Mouse (Mus musculus) intestine, embryonic 15.5 days (tissue): ENCODE measurements around the gene Fosl1. TPM values are rescaled to one million over a fixed set of nuclear protein-coding genes. Genes with fewer than 3 reads are reported as not detected.

ENCODE experiments used
- ATAC-seq: fragments of 200-750 bp; cut with Nextera tagmentation; 2 replicates; pipeline ENCODE4 v1.8.0; 2017; ENCODE audit warnings: moderate TSS enrichment, moderate library complexity
- H3K27ac ChIP-seq: fragments of 300-500 bp; sonication (generic); 2 replicates; pipeline ENCODE4 v1.5.1; 2015; ENCODE audit warnings: mild to moderate bottlenecking, inconsistent platforms
- H3K27me3 ChIP-seq: fragments of 300-500 bp; sonication (generic); replicated peaks from 2 replicates; pipeline ENCODE4 v1.6.1; 2015; ENCODE audit warnings: inconsistent platforms
- H3K36me3 ChIP-seq: fragments of 300-500 bp; sonication (generic); 2 replicates; pipeline ENCODE4 v1.6.1; 2015; ENCODE audit warnings: inconsistent platforms
- H3K4me1 ChIP-seq: fragments of 300-500 bp; sonication (generic); replicated peaks from 2 replicates; pipeline ENCODE4 v1.6.1; 2015; ENCODE audit warnings: inconsistent platforms
- H3K4me2 ChIP-seq: fragments of 300-500 bp; sonication (generic); replicated peaks from 2 replicates; pipeline ENCODE4 v1.6.1; 2015; ENCODE audit warnings: mild to moderate bottlenecking, inconsistent platforms
- H3K4me3 ChIP-seq: fragments of 300-500 bp; sonication (generic); replicated peaks from 2 replicates; pipeline ENCODE4 v1.5.1; 2015; ENCODE audit warnings: inconsistent platforms
- H3K9ac ChIP-seq: fragments of 300-500 bp; sonication (generic); 2 replicates; pipeline ENCODE4 v1.6.1; 2015; ENCODE audit warnings: inconsistent platforms
- H3K9me3 ChIP-seq: fragments of 300-500 bp; sonication (generic); 2 replicates; pipeline ENCODE4 v1.6.1; 2016; ENCODE audit warnings: inconsistent platforms
- WGBS: fragments of 180-500 bp; shearing (Covaris S2); methylation state at CpG from one replicate; pipeline ENCODE4 v1.1.7; 2015; 5-methylcytosine and 5-hydroxymethylcytosine counted together
- polyA plus RNA-seq: library from polyadenylated mRNA; unstranded; fragments of >200 nt; fragmentation: Nextera tagmentation; extraction: Ambion mirVana; gene quantifications from 2 replicates; pipeline ENCODE4 v1.2.1, GENCODE M21; 2015

The Fosl1 gene
- polyA plus RNA-seq, 1 experiment from 2014 or later, result not detected

GRCm38 (mm10) chr19:5448354-5449150 is 1.2 kb downstream of the Fosl1 start:
- H3K4me2 ChIP-seq, result peak overlapping the region; percentile 97
- no peak for ATAC-seq
- no peak overlapping the region for H3K27ac ChIP-seq
- peak overlapping the region; percentile 44; the same call in 1 of the 2 replicates for H3K9ac ChIP-seq
- peak overlapping the region; percentile 54 for H3K4me3 ChIP-seq
- peaks cover 12% of the 10 kb centered on the region for H3K4me1 ChIP-seq
- H3K27me3 ChIP-seq, result peaks cover 45% of the 10 kb centered on the region
- WGBS, result 5% methylated on average over 36 of the region's 36 CpGs
- H3K9me3 ChIP-seq, result no peaks in the 10 kb centered on the region
- no peaks in the 10 kb centered on the region for H3K36me3 ChIP-seq

GRCm38 (mm10) chr19:5449673-5450072 is 2.3 kb downstream of the Fosl1 start:
- Histone ChIP-seq H3K9me3 (no peaks in the 10 kb centered on the region), H3K9ac (no peak overlapping the region), H3K4me2 (no peak overlapping the region), H3K36me3 (no peaks in the 10 kb centered on the region), H3K4me3 (no peak overlapping the region), H3K4me1 (peaks cover 15% of the 10 kb centered on the region), H3K27ac (no peak overlapping the region), H3K27me3 (peaks cover 41% of the 10 kb centered on the region)
- WGBS, result 79% methylated on average over 3 of the region's 3 CpGs
- ATAC-seq, result no peak

DNA sequence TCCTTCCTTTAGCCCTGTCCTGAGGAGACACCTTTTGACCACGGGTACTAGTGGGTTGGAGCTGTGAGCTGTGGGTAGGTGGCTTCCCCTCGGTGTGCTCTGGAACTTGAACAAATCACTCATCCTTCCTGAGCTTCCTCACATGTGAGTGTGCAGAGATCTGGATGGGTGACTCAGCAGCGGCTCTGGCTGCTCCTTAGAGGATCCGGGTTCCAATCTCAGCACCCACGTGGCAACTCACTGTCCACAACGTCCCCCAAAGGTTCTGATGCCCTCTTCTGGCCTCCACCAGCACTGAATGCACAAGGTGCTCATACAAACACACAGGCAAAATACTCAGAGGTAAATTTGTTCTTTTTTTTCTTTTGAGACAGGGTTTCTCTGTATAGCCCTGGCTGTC is 4.4 kb downstream of the Fosl1 start:
- ATAC-seq, result no peak
- H3K9ac ChIP-seq, result no peak overlapping the region
- H3K4me2 ChIP-seq, result no peak overlapping the region
- H3K9me3 ChIP-seq, result no peaks in the 10 kb centered on the region
- H3K4me1 ChIP-seq, result peaks cover 33% of the 10 kb centered on the region
- no peaks in the 10 kb centered on the region for H3K36me3 ChIP-seq
- WGBS, result 77% methylated on average over 6 of the region's 6 CpGs
- no peak overlapping the region for H3K27ac ChIP-seq
- H3K27me3 ChIP-seq, result peaks cover 34% of the 10 kb centered on the region
- H3K4me3 ChIP-seq, result no peak overlapping the region

DNA sequence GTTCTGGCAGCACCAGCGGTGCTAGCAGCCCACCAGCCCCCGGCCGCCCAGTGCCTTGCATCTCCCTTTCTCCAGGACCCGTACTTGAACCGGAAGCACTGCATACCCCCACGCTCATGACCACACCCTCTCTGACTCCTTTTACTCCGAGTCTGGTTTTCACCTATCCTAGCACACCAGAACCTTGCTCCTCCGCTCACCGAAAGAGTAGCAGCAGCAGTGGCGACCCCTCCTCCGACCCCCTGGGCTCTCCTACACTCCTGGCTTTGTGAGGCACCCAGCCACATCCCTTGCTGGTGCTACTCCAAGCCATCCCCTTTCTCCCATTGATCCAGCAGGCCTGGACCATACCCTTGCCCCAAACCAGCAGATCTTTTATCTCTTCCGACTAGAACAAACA is 7.7 kb downstream of the Fosl1 start:
- H3K4me1 ChIP-seq, result peaks cover 27% of the 10 kb centered on the region; the same call in 1 of the 2 replicates
- peak overlapping the region; percentile 98 for H3K4me2 ChIP-seq
- H3K9ac ChIP-seq, result 0 out of 2 replicates have a peak overlapping the region, but pooled peaks have one; percentile 90
- H3K36me3 ChIP-seq, result no peaks in the 10 kb centered on the region
- no peak overlapping the region for H3K27ac ChIP-seq
- WGBS, result 76% methylated on average over 12 of the region's 12 CpGs
- H3K4me3 ChIP-seq, result peak overlapping the region; percentile 88
- ATAC-seq, result no peak
- H3K9me3 ChIP-seq, result no peaks in the 10 kb centered on the region
- H3K27me3 ChIP-seq, result peaks cover 5% of the 10 kb centered on the region

GRCm38 (mm10) chr19:5455568-5455967 is 8.2 kb downstream of the Fosl1 start:
- Histone ChIP-seq H3K9ac (peak overlapping the region; percentile 90; the same call in 1 of the 2 replicates), H3K9me3 (no peaks in the 10 kb centered on the region), H3K4me2 (peak overlapping the region; percentile 98), H3K4me3 (peak overlapping the region; percentile 88), H3K27ac (no peak overlapping the region), H3K4me1 (peaks cover 27% of the 10 kb centered on the region; the same call in 1 of the 2 replicates), H3K36me3 (no peaks in the 10 kb centered on the region), H3K27me3 (0 out of 2 replicates have a peak, but pooled peaks cover 2% of the 10 kb centered on the region)
- 62% methylated on average over 8 of the region's 8 CpGs for WGBS
- no peak for ATAC-seq

DNA sequence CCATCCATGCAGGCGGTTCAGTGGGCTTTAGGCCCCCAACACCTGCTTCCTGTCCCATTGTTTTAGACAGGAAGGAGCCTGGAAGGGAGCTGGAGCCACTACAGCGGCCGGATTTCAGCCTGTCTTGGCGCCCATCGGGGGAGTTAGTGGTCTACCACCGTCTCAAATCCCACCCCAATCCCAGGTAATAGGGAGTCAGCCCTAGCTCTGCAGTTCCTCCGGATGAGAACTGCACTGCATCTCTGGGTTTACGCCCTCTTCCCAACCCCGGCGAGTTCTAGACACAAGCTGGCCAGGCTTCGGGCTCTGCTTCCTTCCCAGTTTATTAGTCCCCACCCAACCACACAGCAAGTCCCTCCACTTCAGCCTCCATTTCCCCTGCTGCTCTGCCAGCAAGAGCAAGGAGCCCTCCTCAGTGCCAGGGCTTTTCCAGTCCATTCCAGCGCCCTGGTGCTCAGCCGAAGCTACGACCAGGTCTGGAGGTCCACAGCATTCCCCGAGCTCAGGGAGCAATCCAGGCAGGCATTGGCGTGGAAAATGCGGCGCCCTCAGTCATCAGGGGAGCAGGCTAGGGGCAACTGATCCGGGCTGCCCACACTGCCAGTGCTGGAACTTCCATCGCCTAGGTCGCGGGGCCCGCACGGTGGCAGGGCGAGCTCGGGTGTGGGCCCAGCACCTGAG is 9.0 kb downstream of the Fosl1 start:
- ATAC-seq, result no peak
- Histone ChIP-seq H3K27ac (peak overlapping the region; percentile 92), H3K36me3 (no peaks in the 10 kb centered on the region), H3K27me3 (no peaks in the 10 kb centered on the region), H3K4me2 (peak overlapping the region; percentile 98), H3K9ac (peak overlapping the region; percentile 90), H3K4me3 (peak overlapping the region; percentile 88), H3K4me1 (peaks cover 30% of the 10 kb centered on the region), H3K9me3 (no peaks in the 10 kb centered on the region)
- WGBS, result 2% methylated on average over 26 of the region's 26 CpGs

GRCm38 (mm10) chr19:5456922-5457745 is 9.8 kb downstream of the Fosl1 start:
- peaks cover 32% of the 10 kb centered on the region for H3K4me1 ChIP-seq
- H3K27ac ChIP-seq, result peak overlapping the region; percentile 92
- H3K9me3 ChIP-seq, result no peaks in the 10 kb centered on the region
- peak overlapping the region; percentile 88 for H3K4me3 ChIP-seq
- WGBS, result under 1% methylated on average over 70 of the region's 70 CpGs
- H3K9ac ChIP-seq, result peak overlapping the region; percentile 90
- peak overlapping the region; percentile 98 for H3K4me2 ChIP-seq
- H3K27me3 ChIP-seq, result no peaks in the 10 kb centered on the region
- peak; percentile 91 for ATAC-seq
- no peaks in the 10 kb centered on the region for H3K36me3 ChIP-seq

GRCm38 (mm10) chr19:5457746-5458442 is 10.5 kb downstream of the Fosl1 start, which contains the start of gene Ccdc85b:
Ccdc85b (minus strand) TSS chr19:5457894.
- Histone ChIP-seq H3K27ac (peak within 1 kb of the TSS; percentile 92), H3K9ac (peak within 1 kb of the TSS; percentile 90), H3K4me2 (peak within 1 kb of the TSS; percentile 98), H3K27me3 (no peaks in the 10 kb centered on the region), H3K9me3 (no peaks in the 10 kb centered on the region), H3K4me1 (peaks cover 32% of the 10 kb centered on the region), H3K4me3 (peak within 1 kb of the TSS; percentile 88), H3K36me3 (no peaks in the 10 kb centered on the region; the same call in 1 of the 2 replicates)
- ATAC-seq, result no peak; the same call in 1 of the 2 replicates
- 13% methylated on average over 14 of the region's 14 CpGs for WGBS

- no peak overlapping the region for H3K27ac ChIP-seq
- WGBS, result 63% methylated on average over 7 of the region's 7 CpGs
- H3K4me1 ChIP-seq, result peaks cover 32% of the 10 kb centered on the region
- no peak overlapping the region for H3K9ac ChIP-seq
- H3K4me2 ChIP-seq, result no peak overlapping the region; the same call in 1 of the 2 replicates
- no peaks in the 10 kb centered on the region for H3K9me3 ChIP-seq
- no peak overlapping the region for H3K4me3 ChIP-seq
- no peak for ATAC-seq
- peaks cover 3% of the 10 kb centered on the region; the same call in 1 of the 2 replicates for H3K36me3 ChIP-seq
- H3K27me3 ChIP-seq, result no peaks in the 10 kb centered on the region
These were observed 11.7 kb downstream of the Fosl1 start for GRCm38 (mm10) chr19:5459019-5459418.

GRCm38 (mm10) chr19:5459896-5460295 is 12.5 kb downstream of the Fosl1 start:
- H3K27me3 ChIP-seq, result no peaks in the 10 kb centered on the region
- peak overlapping the region; percentile 72 for H3K4me2 ChIP-seq
- peaks cover 27% of the 10 kb centered on the region for H3K4me1 ChIP-seq
- ATAC-seq, result no peak
- H3K4me3 ChIP-seq, result peak overlapping the region; percentile 58
- WGBS, result 22% methylated on average over 3 of the region's 3 CpGs
- peak overlapping the region; percentile 46 for H3K9ac ChIP-seq
- peaks cover 3% of the 10 kb centered on the region; the same call in 1 of the 2 replicates for H3K36me3 ChIP-seq
- no peak overlapping the region for H3K27ac ChIP-seq
- H3K9me3 ChIP-seq, result no peaks in the 10 kb centered on the region

GRCm38 (mm10) chr19:5460465-5460911 is 13.1 kb downstream of the Fosl1 start, which contains the start of gene Fibp:
Fibp (plus strand) TSS chr19:5460615.
- H3K27me3 ChIP-seq, result no peaks in the 10 kb centered on the region
- 0% methylated on average over 32 of the region's 32 CpGs for WGBS
- no peaks in the 10 kb centered on the region for H3K9me3 ChIP-seq
- peaks cover 9% of the 10 kb centered on the region; the same call in 1 of the 2 replicates for H3K36me3 ChIP-seq
- peak within 1 kb of the TSS; percentile 72 for H3K4me2 ChIP-seq
- H3K27ac ChIP-seq, result peak within 1 kb of the TSS; percentile 54
- peak within 1 kb of the TSS; percentile 58 for H3K4me3 ChIP-seq
- H3K9ac ChIP-seq, result peak within 1 kb of the TSS; percentile 73
- peaks cover 21% of the 10 kb centered on the region for H3K4me1 ChIP-seq
- peak; percentile 79 for ATAC-seq
